Mouse (Mus musculus): Measurements from ENCODE around the gene Cdc42bpg.

GRCm38 (mm10) chr19:6299003-6299402 lies 7.3 kb upstream of the Cdc42bpg start:
- TF ChIP-seq CTCF (IDR thresholded peaks at IDR 0.05; ENCODE audit: insufficient read depth, low read length) (no peak), POLR2A (IDR thresholded peaks at IDR 0.05; ENCODE audit: borderline replicate concordance, extremely low read depth, low read depth, low read length) (no peak)
